ENCODE assay signal across 8 mouse cellular contexts in genomic region chr11:85492231-85492630, GRCm38 (mm10).
DNase-seq lines count a peak whose midpoint lies in the region; ATAC-seq and TF ChIP-seq lines count a peak whose summit lies in the region.

No protein-coding gene starts in this region.

- TF ChIP-seq POLR2A in lung, adult 2 months (IDR thresholded peaks at IDR 0.05; ENCODE audit: borderline replicate concordance, extremely low read depth, low read depth, low read length): peak; percentile 14; the same call in 1 of the 2 replicates

- DNase-seq in cerebellum, adult 18-20 months: peak; percentile 6
- no peak for DNase-seq in cerebellum, postnatal 10 days
- DNase-seq in embryonic facial prominence, embryonic 14.5 days (ENCODE audit: low spot score): peak; percentile 90
- peak; percentile 33 to 35 for DNase-seq in layer of hippocampus, adult 8-10 months (ENCODE audit: low spot score in 2 of 2)
- peak; percentile 60 for DNase-seq in lung, adult 2 months
- no peak for DNase-seq in thymus, postnatal 14 days

- H3K4me1 ChIP-seq in embryonic facial prominence, embryonic 14.5 days (ENCODE audit: control insufficient read depth, insufficient read depth, low read length): 0 out of 2 replicates have a peak, but pooled peaks cover 3% of the 10 kb centered on the region
- peaks cover 14% of the 10 kb centered on the region for H3K4me1 ChIP-seq in heart, embryonic 16.5 days (ENCODE audit: control insufficient read depth, insufficient read depth, low read length)
- peaks cover 14% of the 10 kb centered on the region for H3K4me1 ChIP-seq in lung, adult 2 months (ENCODE audit: control insufficient read depth, insufficient read depth, low read length)
- H3K4me1 ChIP-seq in forebrain, embryonic 15.5 days: 0 out of 2 replicates have a peak, but pooled peaks cover 4% of the 10 kb centered on the region

- H3K27me3 ChIP-seq in embryonic facial prominence, embryonic 14.5 days (replicated peaks; ENCODE audit: control insufficient read depth, insufficient read depth, low read length): no peaks in the 10 kb centered on the region
- no peaks in the 10 kb centered on the region for H3K27me3 ChIP-seq in heart, embryonic 16.5 days (ENCODE audit: control insufficient read depth, insufficient read depth, low read length)
- H3K27me3 ChIP-seq in forebrain, embryonic 15.5 days: 0 out of 2 replicates have a peak, but pooled peaks cover 3% of the 10 kb centered on the region

- peak; percentile 82 for ATAC-seq in embryonic facial prominence, embryonic 14.5 days (ENCODE audit: low read depth)
- ATAC-seq in heart, embryonic 16.5 days (replicated peaks; ENCODE audit: extremely low read depth, insufficient read depth, low FRiP score): peak; percentile 89
- no peak for ATAC-seq in forebrain, embryonic 15.5 days (replicated peaks)

- H3K36me3 ChIP-seq in embryonic facial prominence, embryonic 14.5 days (ENCODE audit: control insufficient read depth, insufficient read depth, low read length): no peaks in the 10 kb centered on the region
- peaks cover 2% of the 10 kb centered on the region; the same call in 1 of the 2 replicates for H3K36me3 ChIP-seq in heart, embryonic 16.5 days (ENCODE audit: control insufficient read depth, insufficient read depth)
- no peaks in the 10 kb centered on the region for H3K36me3 ChIP-seq in forebrain, embryonic 15.5 days

- peak overlapping the region; percentile 8; the same call in 1 of the 2 replicates for H3K4me2 ChIP-seq in embryonic facial prominence, embryonic 14.5 days (ENCODE audit: low read depth, low read length)
- H3K4me2 ChIP-seq in heart, embryonic 16.5 days (ENCODE audit: low read depth, low read length): peak overlapping the region; percentile 51
- H3K4me2 ChIP-seq in forebrain, embryonic 15.5 days (replicated peaks): no peak overlapping the region

- TF ChIP-seq CTCF in lung, adult 2 months (IDR thresholded peaks at IDR 0.05; ENCODE audit: insufficient read depth, low read length): no peak

- H3K27ac ChIP-seq in embryonic facial prominence, embryonic 14.5 days (replicated peaks; ENCODE audit: low read depth, low read length): peak overlapping the region; percentile 45
- H3K27ac ChIP-seq in heart, embryonic 16.5 days (ENCODE audit: low read length): peak overlapping the region; percentile 76
- no peak overlapping the region for H3K27ac ChIP-seq in forebrain, embryonic 15.5 days (replicated peaks)

- H3K9me3 ChIP-seq in embryonic facial prominence, embryonic 14.5 days (ENCODE audit: control insufficient read depth, low read length): no peaks in the 10 kb centered on the region
- no peaks in the 10 kb centered on the region for H3K9me3 ChIP-seq in heart, embryonic 16.5 days (replicated peaks; ENCODE audit: control insufficient read depth, low read length)
- no peaks in the 10 kb centered on the region for H3K9me3 ChIP-seq in forebrain, embryonic 15.5 days

- 28% methylated on average over 12 of the region's 12 CpGs for WGBS in embryonic facial prominence, embryonic 14.5 days
- WGBS in heart, embryonic 16.5 days: 3% methylated on average over 12 of the region's 12 CpGs
- 19% methylated on average over 12 of the region's 12 CpGs for WGBS in lung, adult 2 months
- WGBS in forebrain, embryonic 15.5 days: 30% methylated on average over 12 of the region's 12 CpGs

- no peak overlapping the region for H3K4me3 ChIP-seq in embryonic facial prominence, embryonic 14.5 days (ENCODE audit: low read depth, low read length)
- no peak overlapping the region for H3K4me3 ChIP-seq in heart, embryonic 16.5 days (ENCODE audit: low read length)
- H3K4me3 ChIP-seq in lung, adult 2 months (replicated peaks; ENCODE audit: extremely low read depth, low read depth, low read length): no peak overlapping the region
- H3K4me3 ChIP-seq in forebrain, embryonic 15.5 days: no peak overlapping the region

- no peak overlapping the region for H3K9ac ChIP-seq in embryonic facial prominence, embryonic 14.5 days (ENCODE audit: low read depth, low read length)
- peak overlapping the region; percentile 12; the same call in 1 of the 2 replicates for H3K9ac ChIP-seq in heart, embryonic 16.5 days (ENCODE audit: low read length)
- H3K9ac ChIP-seq in forebrain, embryonic 15.5 days (replicated peaks): no peak overlapping the region

Comparison
In these comparisons a context has a peak if more than half of its experiments do, and no peak if none do; other contexts are left out.
1. DNase-seq: peak in cerebellum, adult 18-20 months (2 of 2), embryonic facial prominence, embryonic 14.5 days (single experiment), layer of hippocampus, adult 8-10 months (2 of 2) and lung, adult 2 months (single experiment); none in cerebellum, postnatal 10 days (0 of 2) and thymus, postnatal 14 days (single experiment).